Mouse (Mus musculus) frontal cortex, adult 2 months (tissue): ENCODE results near the gene Samhd1. TPM values are rescaled to one million over a fixed set of nuclear protein-coding genes. Genes with fewer than 3 reads are reported as not detected.

Source experiments
- DNase-seq, 2 experiments: peaks; one replicate each; pipeline ENCODE4 v3.0.0; 2022; ENCODE audit warnings: low spot score in 1 of 2; ENCODE audit errors: extremely low spot score in 1 of 2
- polyA plus RNA-seq: library from polyadenylated mRNA; depleted of rRNA; stranded (reverse); fragments of >200 nt; gene quantifications from 2 replicates; pipeline ENCODE4 v1.2.3, GENCODE M21; 2012

Samhd1 gene
- polyA plus RNA-seq, 1 experiment = 23.0 TPM

GRCm38 (mm10) chr2:157074772-157075171, 60.3 kb downstream of the Samhd1 start:
- DNase-seq = no peak

DNA sequence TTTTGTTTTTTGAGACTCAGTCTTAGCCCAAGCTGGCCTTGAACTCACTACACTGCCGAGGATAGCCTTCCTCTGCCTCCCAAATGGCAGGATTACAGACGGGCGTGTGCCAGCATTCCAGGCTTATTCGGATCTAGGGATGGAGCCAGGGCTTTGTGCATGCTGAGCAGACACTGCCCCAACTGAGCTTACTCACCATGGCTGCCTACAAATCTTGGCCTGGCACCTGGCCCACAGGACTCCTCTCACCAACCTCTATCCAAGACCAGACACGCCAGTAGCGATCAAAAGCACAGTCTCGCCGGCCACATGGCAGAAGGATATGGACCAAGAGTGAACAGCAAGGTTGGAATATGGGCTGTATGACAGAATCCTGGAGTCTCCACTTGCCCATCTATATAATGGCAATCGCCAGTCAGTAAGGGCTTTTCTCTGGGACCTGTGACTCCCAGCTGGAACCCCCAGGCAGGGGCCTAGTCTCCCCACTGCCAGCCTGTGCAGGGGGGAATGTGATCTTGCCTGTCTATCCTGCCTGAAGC, 60.8 kb downstream of the Samhd1 start:
- DNase-seq = no peak

DNA sequence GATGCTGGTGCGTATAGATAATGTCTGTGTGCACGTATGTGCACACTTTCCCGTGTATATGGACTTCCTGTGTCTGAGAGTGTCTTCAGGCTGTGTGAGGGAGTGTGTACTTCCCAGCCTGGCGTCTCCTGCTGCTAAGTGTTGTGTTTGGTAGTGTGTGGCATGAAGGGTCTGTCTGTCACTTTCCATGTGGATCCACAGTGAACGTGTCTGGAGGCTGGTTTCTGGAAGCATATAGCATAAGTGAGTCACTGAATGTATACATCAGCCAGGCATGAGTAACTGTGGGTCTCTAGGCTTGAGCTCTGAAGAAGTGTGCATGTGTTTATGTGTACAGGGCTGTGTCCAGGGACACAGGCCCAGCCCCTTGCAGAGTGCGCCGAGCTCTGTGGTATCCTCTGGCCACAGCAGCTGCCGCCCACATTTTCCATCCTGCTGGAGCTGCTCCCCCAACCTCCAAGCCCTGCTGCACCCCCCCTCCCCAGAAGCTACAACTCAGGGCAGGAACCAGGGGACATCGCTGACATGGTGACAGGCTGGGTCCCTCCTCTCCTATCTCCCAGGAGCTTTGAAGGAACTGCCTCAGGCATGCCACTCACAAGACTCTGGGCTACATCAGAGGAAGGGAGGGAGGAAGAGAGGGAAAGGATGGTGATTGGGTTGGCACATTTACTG, 61.5 kb downstream of the Samhd1 start:
- DNase-seq = no peak

DNA sequence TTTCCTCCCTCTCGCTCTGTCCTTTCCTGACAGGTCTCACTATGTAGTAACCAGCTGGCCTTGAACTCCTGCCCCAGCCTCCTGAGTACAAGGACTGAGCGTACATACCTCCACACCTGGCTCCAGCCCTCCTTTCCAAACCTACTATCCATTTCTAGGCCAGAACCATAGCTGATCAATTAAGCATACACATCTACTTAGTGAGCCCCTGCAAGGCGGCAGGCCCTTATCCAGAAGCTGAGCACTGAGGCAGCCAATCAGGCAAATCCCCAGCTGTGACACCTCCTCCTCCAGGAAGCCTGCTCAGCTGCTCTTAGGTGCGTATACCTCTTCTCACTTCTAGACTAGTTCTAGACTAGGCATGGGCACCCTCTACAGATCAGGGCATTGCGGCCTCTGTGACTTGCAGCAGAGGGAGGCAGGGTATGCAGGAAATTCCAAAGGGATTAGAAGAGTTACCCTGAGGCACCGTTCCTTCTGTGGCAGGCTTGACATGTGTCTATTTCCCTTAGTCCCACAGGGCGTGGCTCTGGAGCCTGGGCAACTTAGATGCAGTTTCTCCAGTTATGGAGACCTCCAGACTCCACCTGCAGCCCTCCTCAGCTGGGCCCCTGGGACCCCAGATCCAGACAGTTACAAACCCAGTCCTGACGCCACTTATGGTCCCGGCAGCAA, 62.6 kb downstream of the Samhd1 start:
- no peak for DNase-seq

- DNase-seq = no peak
Measured at GRCm38 (mm10) chr2:157071556-157071955, 63.5 kb downstream of the Samhd1 start.

DNA sequence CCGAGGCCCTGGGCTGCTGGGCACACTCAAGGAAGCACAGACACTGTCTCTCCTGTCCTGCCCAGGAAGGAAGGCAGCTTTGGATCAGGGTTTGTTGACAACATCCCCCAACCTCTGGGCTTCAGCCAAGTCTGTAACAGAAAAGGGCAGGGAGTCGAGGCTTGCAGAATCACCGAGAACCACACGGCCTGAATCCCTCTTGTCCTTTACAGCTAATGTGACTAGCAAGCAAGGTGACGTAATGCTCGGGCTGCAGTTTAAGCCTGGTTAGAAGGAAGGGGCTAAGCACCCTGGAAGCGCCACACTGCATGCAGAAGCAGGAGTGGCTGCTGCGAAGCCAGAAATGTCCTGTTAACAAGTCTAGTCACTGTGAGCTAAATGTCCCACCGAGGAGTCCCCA, 64.7 kb downstream of the Samhd1 start:
- no peak for DNase-seq

GRCm38 (mm10) chr2:157069755-157070315, 65.2 kb downstream of the Samhd1 start:
- DNase-seq = no peak

DNA sequence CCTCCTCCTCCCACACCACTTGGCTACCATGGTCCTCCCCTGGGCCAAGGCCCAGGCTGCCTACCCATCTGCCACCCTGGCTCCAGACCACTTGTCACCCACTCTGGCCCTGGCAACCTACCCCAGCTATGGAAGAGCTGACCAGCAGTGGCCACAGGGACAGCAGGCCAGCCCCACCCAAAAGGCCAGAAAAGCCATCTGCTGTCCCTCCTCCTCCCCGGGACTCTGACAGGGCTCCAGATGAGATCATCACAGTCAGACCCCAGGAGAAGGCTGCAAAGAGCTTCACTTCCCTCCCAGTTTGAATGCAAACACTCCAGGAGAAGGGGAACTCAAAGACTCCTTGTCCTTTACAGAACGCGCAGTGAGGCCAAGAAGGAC, 65.7 kb downstream of the Samhd1 start:
- DNase-seq = no peak

GRCm38 (mm10) chr2:157068701-157069354, 66.2 kb downstream of the Samhd1 start:
- DNase-seq = no peak

DNA sequence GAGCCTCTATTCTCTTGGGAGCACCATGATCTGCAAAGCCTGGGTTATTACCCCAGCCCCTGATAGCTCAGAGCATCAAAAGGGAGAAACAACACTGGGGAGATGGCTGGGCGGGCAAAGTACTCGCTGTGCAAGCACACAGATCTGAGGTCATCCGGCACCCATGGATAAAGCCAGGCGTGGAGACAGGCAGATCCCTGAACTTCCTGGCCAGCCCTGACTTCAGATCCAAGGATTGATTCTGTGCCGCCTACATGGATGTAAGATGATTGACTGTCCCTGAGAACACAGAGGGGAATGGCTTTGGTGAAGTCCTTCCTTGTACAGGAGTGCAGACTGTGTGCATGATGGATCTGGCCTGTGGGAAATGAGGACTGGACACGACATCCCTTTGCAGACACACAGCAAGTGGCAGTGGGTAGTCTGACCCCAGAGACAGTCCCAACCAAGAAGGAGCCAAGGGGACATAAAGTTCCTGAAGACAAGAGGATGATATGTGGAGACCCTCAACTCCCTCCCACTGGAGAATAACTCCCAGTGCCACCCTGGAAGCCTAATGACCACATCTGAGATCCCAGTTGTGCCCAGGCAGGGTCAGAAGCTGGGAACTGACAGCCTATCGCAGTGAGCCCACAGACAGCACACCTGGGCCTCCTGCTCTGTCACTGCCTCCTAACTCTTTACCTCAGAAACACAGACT, 68.2 kb downstream of the Samhd1 start:
- DNase-seq = no peak

DNA sequence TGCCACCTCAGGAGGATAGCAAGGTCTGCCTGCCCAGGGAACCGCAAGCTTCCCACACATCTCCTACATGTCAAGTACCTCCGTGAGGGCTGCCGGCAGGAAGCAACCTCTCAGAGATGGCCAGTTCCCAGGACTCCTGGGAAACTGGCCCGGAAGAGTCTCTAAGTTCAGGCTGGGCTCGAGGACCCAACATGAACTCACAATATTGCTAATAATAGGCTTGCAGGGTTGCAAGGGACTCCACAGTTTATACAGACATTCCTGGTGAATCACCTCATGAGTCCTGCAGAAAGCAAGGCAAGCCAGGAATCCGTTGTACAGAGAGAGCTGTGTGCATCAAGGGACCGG, 69.2 kb downstream of the Samhd1 start:
- DNase-seq = no peak

- no peak for DNase-seq
Measured at GRCm38 (mm10) chr2:157064978-157065878, 69.8 kb downstream of the Samhd1 start.

DNA sequence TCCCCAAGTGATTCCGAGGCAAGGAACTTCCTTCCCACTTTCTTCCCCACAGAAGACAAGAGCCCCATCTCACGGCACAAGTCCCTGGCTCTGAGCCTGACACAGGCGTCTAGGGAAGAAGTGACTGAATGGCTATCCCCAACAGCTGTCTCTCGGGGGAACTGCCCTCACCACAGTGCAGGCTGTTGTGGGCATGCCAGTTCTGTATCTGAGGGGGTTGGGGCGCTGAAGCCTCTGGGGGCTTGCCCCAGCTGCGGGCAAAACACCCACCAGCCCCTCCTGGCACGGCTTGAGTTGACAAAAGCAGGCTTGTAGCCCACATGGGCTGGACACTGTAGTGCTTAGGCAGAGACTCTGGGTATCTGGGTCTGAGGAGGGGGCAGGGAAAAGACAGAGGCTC, 70.9 kb downstream of the Samhd1 start:
- peak in 1 of 2 experiments; percentile 57 for DNase-seq

DNA sequence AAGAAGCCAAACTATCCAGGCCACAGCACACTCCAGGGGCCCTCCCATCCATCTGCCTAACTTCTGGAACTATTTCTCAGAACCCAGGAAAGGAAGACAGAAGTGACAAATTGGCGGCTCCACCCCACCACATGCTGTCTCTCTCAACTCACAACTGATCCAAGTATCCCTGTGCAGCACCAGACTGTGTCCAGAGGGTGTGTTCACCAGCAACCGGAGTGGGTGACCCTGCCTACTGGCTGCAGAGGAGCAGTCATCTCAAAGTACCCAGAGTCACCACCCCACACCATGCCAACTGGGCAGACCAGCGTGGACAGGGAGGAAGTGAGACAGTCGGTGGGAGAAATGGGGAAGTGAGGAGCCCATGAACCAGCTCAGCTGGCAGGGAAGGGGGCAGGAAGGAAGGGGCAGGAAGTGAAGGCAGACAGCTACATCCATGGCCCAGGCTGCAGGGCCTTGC, 71.8 kb downstream of the Samhd1 start:
- peak in 1 of 2 experiments; percentile 53 for DNase-seq

- no peak for DNase-seq
Measured at GRCm38 (mm10) chr2:157060557-157061305, 74.3 kb downstream of the Samhd1 start.

DNA sequence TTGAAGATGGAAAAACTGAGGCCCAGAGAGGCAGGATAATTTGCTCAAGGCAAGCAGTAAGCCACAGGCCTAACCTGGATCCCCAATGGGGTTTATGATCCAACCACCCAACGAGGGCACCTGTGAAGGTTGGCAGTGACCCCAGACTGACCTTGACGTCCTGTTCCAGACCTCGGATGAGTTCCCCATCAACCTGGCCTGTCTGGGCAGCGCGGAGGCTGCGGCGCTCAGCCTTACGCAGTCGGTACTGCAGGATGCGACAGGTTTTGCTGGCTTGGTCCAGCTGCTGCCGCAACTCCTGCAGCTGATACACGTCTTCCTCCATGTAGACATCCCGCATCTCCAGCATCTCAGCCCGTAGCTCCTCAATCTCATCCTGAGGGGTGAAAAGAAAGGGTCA, 75.0 kb downstream of the Samhd1 start:
- DNase-seq = no peak

- no peak for DNase-seq
Measured at GRCm38 (mm10) chr2:157059166-157059565, 75.9 kb downstream of the Samhd1 start.

GRCm38 (mm10) chr2:157058342-157058998, 76.6 kb downstream of the Samhd1 start:
- DNase-seq = peak; percentile 69 to 84
